Mouse (Mus musculus): Measurements from ENCODE around the gene Kcnk16.
"Not testable (repeated sequence)": the region's sequence is repeated elsewhere in the genome, so short reads cannot be mapped to it uniquely, and the experiment has no call there.

Gene Kcnk16

DNA sequence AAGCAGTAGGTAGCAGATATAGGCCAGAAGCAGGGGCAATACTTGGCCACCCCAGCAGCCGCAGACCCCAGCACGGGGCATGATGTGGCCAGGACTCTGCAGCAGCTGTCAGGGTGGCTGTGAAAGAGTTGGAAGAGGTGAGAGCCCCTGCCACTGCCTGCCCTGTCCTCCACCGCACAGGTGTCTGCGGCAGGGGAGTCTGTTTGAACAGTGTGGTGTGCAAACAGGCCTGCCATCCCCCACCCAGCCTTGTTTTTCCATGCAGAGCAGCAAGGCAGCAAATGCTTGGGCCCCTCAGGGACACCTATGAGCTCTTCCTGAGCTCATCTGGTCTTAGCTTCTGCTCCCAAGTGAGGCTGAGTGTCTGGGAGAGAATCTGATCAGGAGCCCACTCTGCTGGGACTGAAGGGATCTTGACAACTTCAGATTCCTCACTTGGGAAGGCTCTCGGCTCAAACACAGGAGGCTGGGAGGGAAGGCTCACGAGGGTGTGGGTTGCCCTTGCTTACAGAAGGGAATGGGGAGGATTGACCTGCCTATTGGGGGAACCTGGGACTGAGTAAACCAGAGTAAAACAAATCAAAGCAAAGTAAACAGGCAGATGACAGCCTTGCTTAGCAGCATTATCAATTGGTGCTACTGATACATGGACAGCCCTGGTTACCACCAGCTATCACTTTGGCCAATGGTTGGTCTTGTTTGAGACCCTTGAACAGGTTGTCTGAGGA lies at the start of gene Kcnk16:
Gene Kcnk16 (minus strand): TSS at position 118 of the 728 bp plus-strand sequence.
- DNase-seq: peak; percentile 49

DNA sequence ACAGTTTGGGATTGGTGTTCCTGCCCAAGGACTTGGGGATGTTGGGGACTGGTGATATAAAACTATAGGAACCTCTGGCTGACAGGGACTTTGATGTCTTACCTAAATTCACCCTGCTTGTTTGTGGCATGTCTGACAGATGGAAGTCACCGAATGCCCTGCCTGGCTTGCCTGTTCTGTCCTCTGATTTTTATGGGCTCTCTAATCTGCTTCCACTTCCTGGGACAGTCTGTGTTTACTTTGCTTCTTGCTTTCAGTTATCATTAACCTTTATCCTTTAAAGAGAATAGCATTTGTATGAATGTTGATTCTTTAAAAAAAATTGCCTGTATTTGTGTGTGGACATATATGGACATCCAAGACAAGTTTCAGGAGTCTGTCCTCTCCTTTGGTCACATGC lies 46.1 kb upstream of the Kcnk16 start:
- no peak for DNase-seq

DNA sequence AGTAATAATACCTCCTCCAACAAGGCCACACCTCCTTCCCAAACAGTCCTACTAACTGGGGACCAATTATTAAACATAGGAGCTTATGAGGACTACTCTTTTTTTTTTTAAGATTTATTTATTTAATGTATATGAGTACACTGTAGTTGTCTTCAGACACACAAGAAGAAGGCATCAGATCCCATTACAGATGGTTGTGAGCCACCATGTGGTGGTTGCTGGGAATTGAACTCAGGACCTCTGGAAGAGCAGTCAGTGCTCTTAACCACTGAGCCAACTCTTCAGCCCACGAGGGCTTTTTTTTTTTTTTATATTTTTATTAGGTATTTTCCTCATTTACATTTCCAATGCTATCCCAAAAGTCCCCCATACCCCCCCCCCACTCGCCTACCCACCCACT lies 36.1 kb upstream of the Kcnk16 start:
- DNase-seq: not testable (repeated sequence)

DNA sequence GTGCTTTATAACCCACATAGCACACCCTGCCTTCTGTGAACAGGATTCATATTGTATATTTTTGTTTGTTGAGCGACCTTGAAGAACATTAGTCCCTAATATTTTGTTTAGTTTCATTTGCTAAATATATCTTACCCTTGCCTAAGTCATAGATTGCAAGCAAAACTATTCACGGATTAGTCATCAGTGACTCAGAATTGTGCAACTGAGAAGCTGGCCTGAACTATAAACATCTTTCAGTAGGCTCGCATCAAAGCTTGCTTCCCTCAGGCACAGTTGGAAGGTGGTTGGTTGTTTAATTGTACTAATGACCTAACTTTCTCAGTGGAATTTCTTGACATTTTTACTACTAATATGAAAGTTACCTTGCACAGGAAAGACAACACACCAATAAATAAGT lies 29.1 kb upstream of the Kcnk16 start:
- no peak for DNase-seq

DNA sequence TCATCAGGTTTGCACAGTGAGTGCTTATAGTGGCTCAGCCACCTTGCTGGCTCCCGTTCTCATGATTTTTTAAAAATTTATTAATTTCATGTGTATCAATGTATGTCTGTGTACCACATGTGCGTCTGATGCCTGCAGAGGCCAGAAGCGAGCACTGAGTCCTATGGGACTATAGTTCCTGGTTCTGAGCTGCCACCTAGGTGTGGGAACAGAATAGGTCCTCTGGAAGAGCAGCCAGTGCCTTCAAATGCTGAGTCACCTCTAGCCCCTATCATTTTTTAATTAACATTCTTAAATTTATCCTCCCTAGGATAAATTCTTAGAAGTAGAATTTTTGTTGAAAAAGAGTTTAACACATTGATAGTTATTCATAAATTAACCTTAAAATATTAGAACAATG lies 28.6 kb upstream of the Kcnk16 start:
- DNase-seq: no peak

DNA sequence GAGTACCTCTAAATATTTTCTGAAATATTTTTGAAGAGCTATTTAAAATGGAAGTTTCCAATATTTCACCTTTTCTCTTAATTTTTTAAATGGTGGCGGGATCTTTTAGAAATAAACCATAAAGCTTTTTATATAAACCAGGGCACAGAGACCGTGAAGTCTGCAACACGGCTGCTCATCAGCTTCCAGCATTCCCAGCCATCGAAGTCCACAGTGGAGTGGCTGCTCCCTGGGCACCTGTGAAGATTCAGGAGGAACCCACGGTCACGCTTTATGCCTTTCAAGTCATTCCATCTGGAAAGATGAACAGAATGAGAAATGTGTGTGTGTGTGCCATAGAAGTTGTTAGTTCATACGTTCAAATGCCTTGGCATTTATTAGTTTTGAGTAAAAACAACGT lies 25.9 kb upstream of the Kcnk16 start:
- DNase-seq: no peak

DNA sequence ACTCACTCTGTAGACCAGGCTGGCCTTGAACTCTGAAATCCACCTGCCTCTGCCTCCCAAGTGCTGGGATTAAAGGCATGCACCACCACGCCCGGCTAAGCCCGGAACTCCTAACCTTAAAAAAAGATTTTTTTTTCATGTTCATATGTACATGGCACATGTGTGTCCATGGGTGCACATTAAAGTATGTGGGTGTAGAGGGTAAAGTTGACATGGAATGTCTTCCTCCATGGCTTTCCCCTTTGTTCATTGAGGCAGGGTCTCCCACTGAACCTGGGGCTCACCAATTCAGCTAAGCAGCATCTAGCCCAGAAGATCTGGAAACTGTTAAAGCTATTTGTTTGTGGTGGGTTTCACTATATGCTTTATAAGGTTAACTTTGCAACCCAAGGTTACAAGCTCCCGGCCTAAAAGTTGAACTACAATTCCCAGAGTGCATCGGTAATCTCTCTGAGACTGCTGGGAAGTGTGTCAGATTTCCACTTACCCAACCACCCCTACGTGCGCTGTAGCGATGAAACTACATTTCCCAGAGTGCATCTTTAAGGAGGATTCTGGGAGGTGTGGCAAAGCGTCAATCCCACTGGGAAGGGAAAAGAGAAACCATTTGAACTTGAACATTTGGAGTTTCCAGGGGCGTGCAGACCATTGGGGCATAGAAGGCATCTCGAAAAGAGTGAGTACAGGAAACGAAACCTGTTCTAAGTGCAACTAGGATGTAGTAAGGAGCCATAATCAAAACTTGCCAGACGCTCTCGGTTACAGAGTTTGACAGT lies 25.3 kb upstream of the Kcnk16 start, which contains the start of gene Nudt13:
Gene Nudt13 (plus strand): TSS at position 581 of the 776 bp plus-strand sequence.
- peak; percentile 80 for DNase-seq

DNA sequence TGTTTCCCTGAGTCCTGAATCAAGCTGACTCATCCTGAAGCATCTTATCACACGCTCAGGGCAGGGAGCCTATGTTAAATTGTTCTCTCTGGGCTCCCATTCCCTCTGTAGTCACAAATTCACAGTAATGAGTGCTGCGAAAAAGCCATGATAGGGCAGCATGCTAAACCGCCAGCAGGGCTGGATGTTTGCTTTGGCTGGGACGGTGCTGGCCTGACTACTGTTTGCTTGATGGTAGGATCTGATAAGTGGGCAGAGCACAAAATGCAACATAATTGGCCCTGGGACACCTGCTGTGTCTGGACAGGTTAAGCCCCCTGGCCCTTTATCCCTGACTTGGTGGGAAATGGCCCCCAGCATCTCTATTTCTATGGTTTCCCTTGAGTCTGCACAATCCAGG lies 22.4 kb upstream of the Kcnk16 start:
- DNase-seq: no peak

DNA sequence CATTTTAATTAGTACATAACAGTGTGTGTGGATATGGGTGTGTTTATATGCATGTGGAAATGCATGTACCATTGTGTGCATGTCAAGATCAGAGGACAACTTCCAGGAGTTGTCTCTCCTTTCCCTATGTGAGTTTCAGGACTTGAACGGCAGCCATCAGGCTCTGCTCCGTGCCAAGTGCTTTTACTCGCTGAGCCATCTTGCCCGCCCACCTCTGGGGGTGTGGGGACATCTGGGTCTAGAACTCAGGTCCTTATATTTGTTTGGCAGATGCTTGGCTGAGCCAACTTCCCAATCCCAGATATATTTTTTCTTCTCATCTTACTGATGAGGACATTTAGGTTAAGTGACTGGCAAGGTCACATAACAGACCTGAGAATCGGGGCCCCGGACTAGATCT lies 578 bp downstream of the Kcnk16 start:
- no peak for DNase-seq

DNA sequence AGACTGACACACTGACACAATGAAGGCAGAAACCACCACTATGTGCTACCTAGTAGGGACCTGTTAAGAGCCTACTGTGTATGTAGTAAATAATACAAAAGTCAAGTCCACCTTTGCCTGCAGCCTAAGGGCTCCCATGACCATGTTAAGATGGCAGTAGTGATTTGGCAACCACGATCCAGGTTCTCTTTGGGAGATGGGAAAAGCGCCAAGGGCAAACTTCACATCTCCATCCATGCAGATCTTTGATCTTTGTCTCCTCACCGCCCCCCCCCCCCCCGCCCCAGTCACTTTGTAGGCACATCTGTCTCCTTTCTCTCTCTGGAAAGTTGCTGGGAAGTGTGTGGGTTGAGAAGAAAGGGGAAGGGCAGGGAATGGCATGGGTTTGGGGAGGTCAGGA lies 6.7 kb downstream of the Kcnk16 start:
- no peak for DNase-seq

DNA sequence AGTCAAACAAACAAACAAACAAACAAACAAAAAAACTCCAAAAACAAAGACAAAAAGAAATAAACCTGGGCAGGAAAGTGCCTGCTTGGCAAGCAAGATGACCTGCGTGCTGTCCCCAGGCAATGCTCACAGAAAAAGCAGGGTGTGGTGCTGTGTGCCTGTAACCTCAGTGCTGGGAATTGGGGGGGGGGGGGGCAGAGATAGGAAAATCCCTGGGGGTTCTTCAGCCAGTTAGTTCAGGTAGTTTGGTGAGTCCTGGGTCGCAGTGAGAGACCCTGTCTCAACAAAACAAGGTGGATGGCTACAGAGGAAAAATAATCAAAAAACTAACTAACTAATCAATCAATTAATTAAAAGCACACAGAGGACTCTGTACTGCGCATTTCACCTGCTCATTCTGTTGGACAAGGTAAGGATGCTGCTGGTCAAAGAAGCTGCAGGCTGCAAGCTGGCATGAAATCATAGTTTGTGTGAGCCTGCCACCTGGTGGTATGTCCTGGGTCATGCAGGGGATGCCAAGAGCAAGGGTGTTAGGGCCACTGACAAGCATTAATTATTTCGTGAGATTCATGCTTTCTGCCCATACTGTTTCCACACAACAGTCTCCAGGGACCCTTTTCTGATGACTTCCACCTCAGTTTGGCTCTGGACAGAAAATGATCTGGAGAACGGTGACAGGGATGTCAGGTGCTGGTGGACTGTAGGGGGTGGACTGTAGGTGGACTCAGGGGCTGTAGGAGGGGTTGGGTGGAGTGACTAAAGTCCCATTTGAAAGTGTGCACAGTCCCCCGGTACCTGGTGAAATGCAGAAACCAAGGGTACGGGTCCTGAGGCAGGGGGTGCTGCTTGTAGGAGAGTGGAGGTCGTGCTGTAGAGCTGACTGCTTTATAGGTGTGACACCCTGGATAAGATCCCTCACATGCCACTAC lies 10.6 kb downstream of the Kcnk16 start:
- DNase-seq: peak; percentile 71

DNA sequence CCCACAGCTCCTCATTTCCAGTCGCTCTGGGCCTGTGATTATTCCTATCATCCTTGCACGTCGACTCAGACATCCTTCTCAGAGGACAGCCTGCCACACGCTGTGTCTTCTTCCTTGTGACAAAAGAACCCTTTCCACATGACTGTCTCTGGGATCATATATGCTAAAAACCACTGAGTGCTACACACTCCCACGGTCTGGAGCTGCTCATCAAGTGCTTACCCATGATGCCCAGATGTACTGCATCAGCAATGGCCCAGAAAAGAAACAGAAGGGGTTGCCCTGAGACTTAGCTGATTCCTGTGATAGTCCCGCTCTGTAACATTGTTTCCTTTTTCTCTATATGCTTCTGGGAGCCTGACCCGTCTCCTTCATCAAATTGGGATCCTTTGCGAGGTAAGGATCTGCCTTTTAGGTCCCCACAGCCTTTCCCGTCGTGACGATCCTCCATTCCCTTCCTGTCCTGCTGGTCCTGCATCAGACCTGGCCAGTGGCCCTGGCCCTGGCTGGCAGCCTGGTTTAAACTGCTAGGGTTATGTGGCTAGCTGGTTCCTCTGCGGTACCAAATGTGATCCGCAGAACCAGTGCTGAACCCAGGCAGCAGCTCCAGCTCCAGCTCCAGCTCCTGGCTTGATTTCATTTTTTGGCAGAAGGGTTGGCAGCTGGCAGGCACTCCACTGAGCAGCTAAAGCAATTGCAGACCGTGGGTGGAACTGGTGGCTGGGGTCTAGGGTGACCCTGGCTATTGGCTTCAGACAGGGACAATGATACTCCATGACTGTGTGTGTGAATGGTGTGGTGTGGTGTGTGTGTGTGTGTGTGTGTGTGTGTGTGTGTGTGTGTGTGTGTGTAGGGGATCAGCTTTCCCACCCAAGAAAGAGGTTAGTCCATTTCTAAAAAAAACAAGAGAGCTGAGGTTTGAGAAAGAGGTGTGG lies 18.5 kb downstream of the Kcnk16 start:
- DNase-seq: no peak

DNA sequence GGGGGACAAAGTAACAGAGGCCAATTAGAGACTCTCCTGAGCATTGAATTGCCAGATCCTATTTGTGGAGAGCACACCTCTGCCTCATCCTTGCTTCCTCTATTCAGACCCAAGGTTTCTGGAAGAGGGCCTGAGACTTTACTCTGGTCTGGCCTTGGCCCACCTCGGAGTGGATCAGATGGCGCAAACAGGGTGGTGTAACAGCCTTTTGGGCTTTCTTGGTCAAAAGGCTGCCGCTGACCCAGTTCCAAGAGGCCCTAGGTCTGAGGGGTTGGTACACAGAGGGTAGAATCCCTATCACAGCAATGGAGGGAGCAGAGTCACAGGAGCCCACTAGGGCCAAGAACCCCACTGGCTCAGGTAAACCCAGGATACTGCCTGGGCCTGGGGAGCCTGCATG lies 21.0 kb downstream of the Kcnk16 start:
- no peak for DNase-seq

DNA sequence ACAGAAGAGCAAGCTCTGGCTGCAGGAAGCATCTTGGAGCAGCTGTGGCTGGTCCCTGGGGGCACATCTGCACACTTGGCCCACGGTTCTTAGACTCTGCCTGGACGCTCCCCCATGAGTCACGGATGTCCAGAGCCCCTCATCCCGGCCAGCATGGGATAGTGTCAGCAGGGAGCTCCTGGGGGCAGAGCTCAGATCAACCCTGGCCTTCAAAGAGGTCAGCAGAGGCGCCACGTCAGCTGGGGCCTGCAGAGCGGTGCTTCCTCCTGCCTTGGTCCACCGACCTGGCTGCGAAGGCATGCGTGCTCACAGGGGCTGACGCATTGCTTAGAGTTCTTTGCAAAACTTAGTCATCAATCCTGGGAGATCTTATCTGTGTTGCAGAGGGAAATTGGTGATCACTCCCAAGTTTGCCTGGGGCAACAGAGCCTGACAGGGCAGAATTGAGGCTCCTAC lies 22.2 kb downstream of the Kcnk16 start:
- DNase-seq: no peak

DNA sequence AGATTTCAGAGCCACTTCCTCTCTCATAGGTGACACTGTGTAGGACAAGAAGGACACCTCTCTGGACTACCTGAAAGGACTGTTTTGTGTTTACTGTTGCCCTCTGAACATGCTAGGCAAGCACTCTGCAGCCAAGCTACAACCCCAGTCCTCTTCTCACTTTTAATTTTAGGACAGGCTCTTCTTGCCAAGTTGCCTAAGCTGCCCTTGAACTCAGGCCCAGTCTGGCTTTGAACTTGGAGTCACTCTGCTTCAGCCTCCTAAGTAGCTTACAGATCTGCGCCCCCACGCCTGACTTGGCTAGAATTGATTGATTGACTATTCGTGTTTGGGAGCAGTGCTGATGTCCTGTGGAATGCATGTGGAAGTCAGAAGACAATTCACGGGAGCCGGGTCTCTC lies 23.1 kb downstream of the Kcnk16 start:
- DNase-seq: no peak

DNA sequence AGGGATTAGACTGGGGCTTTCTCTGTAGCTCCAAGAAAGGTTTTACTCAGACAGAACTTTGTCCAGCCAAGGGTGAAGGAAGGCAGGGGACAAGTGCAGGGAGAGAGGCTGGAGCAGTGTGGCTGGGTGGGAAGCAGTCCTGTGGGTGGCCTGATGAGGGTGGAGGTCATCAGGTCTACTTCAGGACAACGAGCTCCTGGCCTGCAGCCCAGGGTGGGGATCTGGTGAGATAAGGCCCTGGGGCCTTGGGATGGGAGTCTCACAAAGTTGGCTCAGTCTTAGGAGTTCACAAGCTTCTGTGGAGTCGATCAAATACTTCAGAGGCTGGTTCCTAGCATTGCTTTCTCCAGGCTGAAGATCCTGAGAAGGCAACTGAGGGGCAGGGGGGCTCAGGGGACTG lies 23.7 kb downstream of the Kcnk16 start:
- no peak for DNase-seq

DNA sequence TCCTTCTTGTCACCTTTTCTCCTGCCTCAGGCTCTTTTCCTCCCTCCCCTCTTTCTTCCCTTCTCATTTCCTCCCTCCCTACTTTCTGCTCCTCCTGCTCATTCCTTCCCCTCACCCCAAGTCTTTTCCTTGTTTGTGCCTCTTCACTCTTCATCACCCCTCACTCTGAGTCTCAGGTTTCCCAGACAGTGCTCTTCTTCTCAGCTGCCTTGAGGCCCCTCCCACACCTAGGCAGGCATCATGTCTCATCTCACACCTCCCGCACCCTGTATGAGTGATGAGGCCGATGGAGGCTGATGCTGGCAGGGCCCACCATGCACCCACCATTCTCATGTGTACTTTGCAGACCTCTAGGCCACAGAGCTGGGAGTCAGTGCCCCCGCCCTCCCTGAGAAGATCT lies 25.8 kb downstream of the Kcnk16 start:
- DNase-seq: no peak

DNA sequence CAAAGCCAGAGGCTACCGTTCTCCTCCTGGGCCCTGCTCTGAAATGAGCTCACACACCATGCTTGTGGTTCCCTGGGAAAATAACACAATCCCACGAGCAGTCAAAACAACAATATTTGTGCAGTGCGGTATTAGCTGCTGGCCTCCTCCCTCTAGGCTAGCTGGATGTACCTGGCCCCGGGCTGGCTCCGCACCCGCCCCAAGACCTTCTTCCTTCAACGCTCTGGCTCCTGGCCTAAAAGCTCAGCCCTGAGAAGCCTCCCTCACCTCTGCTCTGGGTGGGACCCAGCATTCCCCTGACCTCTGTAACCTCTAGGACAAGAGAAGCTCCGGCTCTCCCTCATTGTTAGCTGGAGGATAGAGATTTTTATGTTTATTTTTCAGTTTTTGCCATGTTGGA lies 26.5 kb downstream of the Kcnk16 start:
- no peak for DNase-seq

DNA sequence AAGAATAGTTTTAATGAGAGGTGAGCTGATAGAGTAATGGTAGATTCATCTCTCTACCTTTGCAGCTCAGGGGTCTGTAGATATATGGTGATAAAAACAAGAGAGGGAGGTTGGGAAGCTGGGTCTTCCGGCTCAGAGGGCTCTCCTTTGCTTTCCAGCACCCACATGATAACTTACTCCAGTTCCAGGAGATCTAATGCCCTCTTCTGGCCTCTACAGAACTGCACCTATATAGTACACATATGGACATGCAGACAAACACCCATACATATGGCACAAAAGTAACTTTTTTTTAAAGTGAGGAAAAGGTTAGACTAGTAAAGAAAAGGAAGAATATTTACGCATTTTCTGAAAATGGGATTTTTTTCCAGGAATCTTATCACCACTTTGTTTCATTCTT lies 34.6 kb downstream of the Kcnk16 start:
- no peak for DNase-seq

DNA sequence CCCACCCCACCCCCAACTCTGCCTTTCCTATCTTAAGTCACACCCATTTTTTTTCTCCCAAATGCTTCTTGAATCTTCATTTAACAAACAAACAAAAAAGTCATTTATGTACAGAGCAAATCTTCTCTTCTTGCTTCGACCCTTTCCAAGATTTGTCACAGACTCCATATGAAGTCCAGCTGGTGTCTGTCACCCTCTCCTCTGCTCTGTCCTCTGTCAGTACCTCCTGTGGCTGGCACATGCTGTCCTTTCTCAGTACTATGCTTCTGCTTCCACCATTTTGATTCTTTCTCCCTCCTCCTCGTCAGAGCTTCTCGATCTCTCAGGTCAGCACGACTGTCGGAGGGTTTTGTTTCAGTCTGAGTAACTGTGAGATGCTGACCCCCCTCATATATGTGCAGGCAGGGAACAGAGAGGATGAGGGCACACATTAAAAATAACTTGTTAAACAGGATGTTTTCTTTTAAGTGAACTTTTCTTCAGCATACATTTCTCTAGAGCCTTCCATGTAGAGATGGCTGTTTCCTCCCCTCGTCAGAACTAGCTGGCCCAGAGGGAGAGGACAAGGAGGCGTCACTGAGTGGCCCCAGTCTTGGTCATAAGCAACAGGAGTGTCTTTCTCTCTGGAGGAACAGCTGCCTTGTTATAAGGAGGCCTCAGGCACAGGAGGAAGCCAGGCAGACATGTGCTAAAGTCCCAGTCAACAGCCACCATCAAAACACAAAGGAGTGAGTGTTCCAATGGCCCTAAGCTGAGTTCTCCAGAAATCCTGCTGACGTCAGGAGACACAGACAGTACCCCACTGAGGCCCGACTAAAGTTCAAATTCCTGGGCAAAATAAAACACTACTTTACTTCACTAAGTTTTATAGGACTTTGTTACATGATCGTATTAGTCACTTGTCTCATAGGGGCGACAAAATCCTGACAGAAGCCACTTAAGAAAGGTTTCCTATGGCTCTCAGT lies 35.7 kb downstream of the Kcnk16 start:
- no peak for DNase-seq

DNA sequence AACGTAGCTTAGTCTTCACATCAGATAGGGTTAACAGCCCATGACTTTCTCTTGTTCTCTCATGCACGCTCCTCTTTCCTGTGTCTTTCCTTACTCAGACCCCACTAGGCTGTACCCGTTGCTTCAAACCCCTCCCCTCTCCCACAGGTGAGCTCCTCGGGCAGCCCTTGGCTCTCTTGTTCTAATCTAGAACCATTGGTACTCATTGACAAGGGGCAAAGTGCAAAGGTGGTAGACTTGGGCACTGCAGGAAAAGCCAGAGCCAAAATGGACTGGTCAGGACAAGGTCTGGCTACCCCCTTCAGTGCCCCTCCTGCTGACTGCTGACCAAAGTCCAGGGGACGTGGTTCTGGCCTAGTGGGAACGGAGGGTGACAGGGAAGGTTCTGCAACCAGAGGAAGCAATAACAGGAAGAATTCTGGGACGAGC lies 38.9 kb downstream of the Kcnk16 start:
- DNase-seq: no peak
